Mouse (Mus musculus) thymus, adult 18-20 months (tissue): ENCODE results near the gene Cacna1a.

Source experiments
- DNase-seq, 2 experiments: peaks; one replicate each; pipeline ENCODE4 v3.0.0; 2022; ENCODE audit warnings: mixed read lengths in 2 of 2

Gene Cacna1a

DNA sequence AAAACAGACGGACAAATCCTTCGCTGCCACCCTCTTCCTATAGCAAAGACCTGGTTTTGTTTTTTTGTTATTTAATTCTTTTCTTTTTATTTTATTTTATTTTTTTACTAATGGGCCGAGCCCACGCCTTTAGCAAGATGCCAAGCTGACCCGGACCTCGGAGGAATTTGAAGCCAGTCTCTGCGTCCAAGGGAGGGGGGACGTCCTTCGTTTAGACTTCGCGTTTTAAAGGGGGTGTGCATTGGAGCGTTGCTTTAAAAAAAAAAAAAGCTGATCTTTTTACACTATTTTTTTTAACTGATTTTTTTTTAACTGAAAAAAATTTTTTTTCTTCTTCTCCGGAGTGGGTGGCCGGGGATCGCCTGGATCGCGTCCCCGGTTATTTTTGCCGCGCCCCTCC is 26.7 kb downstream of the Cacna1a start:
- no peak for DNase-seq

DNA sequence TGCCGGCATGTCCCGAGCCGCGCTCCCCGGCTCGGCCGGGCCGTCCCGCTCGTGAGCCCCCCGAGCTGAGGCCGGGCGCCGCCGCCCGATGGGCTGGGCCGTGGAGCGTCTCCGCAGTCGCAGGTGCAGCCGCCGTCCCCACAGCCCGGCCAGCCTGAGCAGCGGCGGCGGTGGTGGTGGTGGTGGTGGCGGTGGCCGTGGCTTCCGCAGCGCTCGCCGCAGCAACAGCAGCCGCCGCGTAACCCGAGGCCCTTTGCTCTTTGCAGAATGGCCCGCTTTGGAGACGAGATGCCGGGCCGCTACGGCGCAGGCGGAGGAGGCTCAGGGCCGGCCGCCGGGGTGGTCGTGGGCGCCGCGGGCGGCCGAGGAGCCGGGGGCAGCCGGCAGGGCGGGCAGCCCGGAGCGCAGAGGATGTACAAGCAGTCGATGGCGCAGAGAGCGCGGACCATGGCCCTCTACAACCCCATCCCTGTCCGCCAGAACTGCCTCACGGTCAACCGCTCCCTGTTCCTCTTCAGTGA is 27.2 kb downstream of the Cacna1a start:
- DNase-seq: no peak

DNA sequence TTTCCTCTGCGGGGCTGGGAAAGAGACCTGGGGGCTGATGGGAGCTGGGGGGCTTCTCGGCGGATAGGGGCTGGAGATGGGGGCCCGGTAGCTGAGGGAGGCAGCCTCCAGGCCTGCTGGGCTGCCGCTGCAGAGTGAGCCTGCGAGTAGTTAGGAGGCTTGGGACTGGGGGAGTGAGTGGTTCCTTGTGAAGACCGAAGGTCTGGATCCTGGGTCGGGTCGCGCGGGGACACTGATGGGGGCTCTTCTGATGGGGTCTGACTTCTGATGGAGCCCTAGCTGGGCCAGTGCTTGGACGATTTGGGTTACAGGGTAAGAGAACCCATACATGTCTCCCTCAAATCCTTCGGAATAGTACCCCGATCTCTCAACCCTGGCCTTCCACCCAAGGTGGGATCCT is 27.8 kb downstream of the Cacna1a start:
- no peak for DNase-seq

DNA sequence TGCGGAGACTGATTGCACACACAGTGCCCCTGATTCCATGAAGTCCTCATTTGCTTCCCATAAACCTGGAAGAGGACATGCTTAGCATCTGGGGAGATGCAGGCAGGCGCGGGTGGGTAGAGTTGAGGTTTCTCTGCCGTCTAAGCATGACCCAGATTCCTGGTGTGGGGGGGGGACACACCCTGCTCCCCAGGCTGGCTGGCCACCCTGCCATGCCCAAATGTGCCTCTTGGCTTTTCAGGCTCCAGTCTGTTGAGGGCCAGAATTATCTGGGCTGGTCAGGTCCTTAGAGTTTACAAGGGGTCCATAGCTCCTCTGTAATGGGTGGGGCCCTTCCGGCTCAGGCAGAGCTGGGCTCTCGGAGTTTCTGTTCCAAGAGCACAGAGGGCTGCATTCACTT is 28.7 kb downstream of the Cacna1a start:
- DNase-seq: no peak

DNA sequence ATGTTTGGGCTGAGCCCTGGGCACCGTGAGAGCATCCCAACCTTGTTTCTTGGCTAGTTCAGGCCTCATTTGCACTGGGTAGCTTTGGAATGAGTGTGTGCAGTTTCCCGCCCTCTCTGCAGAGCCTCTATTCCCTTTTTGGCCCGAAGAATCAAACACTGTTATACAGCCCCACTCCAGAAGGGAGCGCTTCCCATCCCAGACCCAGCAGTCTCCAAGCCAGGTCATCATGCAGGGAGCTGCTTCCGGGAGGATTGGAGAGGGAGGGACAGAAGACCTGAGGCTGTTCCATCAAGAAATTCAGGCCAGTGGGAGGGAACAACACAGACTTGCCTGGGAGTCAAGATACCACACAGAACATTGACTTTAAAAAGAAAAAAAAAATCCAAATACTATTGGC is 29.6 kb downstream of the Cacna1a start:
- DNase-seq: no peak

DNA sequence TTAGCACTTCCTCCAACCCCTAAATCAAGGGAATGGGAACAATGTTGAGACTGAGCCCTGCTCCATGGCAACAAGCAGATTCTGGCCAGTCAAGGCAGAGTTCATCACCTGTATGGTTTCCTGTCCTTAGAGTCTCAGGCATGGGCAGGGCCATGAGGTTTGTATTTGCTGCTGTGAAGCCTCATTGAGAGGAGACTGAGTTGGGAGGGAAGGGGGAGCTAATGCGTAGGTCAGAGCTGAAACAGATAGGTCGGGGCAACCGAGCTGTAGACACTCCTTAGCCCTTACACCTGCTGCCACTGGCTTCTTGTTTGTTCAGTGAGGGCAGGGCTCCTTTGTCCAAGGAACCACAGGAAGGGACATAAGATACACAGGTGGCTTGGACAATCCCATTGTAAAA is 36.2 kb downstream of the Cacna1a start:
- no peak for DNase-seq

DNA sequence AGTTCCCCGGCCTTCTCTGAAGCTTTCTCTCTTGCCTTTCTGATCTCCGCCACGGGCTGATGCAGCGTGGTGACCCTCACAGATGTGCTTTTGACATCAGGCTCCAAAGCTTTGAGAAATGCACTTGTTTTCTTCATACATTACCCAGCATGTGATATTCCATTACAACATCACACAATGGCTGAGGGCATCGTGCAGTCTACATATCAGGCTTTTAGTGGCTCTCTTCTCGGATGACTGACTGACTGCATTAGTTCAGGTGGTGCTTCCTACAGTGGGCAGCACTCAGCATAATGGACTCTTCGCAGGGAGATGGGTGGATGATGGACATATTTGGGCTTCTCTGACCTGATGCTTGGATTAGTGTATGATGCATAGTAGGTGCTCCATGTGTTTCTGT is 37.8 kb downstream of the Cacna1a start:
- no peak for DNase-seq

DNA sequence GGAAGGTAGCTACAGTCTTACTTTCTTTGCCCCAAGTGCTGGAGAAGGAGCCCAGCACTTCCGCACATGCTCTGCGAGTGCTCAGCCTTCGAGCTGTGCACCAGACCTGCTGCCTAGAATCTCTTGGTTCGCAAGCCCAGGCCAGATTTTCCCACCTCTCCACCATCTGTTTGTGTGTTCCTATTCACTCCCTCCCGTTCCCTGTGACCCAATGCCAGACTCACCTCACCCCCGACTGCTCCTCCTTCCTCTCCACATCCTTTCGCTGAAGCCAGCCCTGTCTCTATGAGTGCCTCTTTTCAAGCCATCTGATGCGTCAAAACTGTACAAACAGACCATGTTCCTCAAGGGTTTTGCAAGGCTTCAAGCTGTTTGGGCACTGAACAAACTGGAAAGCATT is 38.3 kb downstream of the Cacna1a start:
- DNase-seq: no peak

DNA sequence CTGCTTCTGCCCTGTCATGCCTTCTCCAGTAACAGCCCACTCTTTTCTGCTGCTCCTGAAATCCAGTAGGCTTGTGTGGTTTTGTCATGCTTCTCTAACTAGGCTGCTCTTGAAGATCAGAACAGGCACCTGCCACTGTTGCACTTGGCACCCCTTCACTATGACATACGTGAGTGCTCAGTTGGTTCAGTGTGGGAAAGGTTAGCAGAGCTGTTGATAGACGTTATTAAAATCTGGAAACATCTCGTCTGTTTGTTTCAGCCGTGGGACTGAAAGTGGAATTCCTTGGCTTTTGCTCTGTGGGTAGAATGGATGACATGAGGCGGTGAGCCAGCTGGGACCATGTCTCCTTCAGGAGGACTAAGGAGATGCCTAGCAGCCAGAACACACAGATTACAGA is 39.8 kb downstream of the Cacna1a start:
- DNase-seq: no peak

DNA sequence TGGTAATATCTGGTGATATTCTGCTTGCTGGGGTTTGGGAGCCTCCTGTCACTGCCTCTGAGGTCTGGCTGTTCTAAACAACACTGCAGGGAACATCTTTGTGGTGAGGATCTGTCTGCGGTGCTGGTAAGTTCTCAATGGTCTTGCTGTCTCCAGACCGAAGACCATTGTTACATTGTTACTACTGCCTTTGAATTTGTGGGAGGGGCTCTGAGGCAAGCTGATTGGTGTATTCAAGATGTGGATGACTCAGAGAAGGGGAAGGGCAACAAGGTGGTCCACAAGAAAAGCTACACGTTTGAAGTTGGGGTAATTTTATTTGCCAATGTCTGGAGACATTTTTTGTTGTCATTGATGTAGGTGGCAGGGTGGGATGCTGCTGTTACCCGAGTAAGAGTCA is 40.8 kb downstream of the Cacna1a start:
- no peak for DNase-seq

DNA sequence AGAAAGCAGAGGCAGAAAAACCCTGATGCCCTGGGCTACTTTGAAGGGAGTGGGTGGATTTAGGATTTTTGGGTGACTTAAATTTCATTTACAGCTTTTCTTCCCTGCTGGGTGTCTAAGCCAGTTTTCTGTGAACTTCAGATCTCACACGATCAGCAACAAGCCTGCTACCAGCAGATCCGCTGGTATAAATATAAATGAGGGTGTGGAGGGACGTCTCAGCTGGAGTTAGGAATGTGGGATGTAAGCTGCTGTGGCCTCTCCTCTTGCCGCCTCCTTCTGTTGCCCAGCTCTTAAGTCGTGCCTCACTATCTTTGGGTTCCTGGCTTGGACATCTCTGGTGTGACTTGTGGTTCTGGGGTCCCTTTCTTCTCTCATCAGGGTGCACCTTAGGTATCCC is 41.3 kb downstream of the Cacna1a start:
- DNase-seq: no peak

DNA sequence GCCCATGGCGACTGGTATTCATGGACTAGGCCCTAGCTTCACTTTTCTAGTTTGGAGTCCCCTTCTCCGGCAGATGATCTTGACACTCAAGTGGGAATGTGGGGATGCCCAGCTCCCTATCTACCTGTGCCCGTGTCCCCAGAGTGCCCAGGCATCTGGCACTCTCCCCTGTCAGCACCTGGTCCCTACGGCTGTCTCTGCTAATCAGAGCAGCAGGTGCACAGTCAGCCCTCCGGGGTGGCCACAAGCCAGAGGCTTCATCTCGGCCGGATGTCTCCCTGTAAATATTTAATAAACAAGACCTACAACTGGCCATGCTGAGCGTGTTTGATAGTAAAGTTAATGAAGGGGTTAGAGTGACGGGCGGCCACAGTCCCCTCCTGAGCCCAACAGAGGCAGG is 47.1 kb downstream of the Cacna1a start:
- no peak for DNase-seq

DNA sequence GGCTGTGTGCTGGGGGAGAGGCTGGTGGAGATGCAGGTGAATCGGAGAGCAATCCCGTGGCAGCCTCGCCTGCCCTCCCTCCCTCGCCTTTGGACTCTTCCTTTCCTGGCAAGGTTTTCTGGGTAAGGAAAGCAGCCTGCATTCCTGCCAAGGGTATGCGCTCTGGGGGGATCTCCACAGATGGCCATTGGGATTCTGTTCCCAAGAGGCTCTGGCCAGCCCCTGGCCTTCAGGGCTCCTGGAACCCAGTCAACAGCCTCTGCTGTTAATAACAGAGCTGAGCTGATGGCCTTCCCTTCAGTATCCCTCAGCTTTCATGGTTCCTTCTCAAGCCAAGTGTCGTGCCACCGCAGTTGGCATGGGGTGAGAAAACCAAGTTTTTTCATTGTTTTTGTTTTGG is 51.6 kb downstream of the Cacna1a start:
- no peak for DNase-seq

DNA sequence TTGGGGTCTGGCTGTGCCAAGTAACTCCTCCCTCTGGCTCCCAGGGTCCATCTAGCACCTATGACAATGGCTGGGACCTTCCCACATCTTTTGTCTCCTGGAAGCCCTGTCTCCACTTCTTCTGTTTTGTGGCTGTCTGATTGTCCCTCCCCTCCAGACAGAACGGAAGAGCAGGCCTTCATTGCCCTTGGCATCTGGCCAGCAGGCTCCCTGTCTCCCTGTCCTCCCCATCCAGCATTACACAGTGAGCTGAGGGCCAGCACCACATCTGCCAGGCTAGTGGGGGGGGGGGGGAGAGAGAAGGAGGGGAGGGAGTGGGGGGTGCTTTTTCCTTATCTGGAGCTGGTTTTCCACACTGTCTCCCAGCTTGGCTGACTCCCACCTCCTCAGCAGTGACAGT is 53.8 kb downstream of the Cacna1a start:
- DNase-seq: no peak

DNA sequence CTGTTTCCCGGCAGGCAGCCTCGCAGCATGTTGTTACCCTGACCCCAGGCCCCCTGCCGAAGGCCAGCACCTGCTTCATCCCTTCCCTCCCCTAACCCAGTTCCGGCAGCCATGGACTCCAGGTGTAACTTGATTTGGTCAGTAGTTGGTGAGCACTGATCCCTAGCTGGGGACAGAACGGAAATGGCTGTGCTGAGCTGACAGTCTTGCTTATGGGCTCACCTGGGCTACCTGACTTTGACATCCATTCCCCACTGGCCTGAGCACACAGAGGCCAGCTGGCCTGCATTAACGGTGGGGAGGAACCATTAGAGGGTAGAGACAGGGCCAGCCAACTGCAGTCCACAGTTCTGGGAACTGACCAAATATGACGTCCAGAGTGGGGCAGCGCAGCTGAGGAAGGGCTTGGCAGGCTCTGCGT is 58.3 kb downstream of the Cacna1a start:
- DNase-seq: no peak

DNA sequence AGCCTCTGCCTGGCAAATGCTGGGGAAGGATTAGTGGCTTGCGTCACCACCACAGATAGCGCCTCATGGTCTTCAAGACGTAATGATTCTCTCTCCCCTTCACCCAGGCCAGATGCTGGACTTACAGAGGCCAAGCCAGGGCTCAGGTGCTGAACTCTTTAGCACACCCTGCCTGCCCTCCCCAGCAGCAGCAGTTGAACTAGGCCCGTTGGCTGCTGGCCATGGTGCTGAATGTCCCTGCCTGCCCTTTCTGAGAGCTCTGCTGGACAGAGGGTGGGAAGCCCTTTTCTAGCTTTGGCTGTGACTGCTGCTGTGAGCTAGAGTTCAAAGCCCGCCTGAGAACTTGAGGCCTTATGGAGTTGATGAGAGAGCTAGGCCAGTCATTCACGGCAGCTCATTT is 66.3 kb downstream of the Cacna1a start:
- DNase-seq: no peak

DNA sequence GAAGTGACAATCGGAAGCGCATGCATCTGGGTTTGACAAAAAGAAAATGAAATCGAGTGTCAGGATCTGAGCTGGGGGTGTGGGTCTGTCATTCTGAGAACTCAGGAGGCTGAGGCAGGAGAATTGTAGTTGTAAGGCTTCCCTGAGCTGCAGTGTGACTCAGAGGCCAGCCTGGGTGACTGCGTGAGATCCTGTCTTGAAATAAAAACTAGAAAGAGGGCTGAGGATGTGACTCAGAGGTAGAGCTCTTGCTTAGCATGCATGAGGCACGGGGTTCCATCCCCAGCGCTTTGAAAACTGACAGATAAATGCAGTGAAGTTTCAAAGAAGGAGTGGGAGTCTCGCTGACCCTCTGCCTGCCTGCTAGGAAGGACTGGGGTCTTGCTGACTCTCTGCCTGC is 70.6 kb downstream of the Cacna1a start:
- no peak for DNase-seq

DNA sequence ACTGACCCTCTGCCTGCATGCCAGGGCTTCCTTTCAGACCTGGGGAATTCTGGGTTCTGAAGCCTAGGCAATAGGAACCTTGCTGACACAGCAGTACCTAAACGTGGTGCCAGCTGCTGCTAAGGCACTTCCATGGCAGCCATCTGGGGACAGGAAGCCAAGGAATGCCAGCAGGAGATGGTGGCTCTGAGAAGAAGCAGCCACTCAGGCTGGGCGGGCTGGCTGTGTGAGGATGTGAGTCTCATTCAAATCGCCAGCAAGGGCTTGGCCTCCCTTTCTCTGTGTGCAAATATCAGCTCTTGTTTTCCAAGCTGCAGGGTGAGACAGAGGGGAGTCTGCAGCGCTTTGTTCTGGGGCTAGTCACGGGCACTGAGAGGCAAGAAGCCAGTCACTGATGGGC is 71.0 kb downstream of the Cacna1a start:
- DNase-seq: no peak

DNA sequence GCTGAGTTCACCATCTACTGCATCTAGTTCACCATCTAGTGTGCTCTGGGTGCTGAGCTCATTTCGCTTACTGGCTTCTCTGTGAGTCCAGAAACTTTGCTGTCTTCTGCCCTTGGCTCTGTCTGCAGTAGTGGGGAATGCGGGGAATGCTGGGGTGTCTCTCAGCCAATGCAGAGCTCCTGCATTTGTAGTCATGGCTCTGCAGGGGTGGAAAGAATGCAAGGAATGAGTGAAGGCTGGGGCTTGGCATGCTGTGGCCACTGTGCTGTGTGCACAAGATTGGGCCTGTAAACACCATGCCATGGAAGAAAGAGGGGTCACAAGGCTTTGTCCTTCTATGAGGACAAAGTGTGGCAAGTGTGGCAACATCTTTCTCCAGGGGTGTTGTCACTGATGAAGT is 72.5 kb downstream of the Cacna1a start:
- no peak for DNase-seq

DNA sequence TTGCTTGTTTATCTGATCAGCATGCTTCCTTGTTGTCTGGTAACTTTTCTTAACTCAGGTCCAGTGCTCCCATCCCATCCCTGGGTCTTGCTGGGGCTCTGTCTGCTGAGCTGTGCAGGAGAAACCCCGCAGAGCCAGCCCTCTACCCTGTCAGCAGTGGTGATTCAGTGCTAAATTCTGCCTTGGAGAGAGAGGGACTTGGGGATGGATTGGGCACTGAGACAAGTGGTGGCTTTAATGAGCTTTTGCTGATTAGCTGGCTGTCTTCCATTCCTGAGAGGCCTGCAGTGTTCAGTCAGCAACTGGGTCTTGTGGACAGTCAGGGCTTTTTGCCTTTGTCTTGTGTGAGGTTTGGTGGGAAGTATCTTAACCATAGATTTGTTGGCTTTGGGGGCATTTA is 78.7 kb downstream of the Cacna1a start:
- no peak for DNase-seq

DNA sequence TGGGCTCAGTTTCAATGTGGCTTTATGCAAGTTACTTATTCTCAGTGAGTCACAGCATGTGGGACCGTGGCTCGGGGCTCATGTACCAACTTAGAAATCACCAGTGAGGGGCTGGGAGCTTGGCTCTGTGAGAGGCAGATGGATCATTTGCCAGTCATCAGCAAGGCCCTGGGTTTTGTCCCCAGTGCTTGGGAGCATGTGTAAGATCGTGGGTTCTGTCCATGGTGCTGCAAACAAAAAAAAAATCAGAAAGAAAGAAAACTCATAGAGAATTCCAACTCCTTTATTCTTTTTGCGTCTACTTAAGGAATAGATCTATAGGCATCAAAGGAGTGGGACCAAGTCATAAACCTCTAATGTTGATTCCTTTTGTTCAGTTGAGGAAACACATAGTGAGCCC is 80.8 kb downstream of the Cacna1a start:
- no peak for DNase-seq

DNA sequence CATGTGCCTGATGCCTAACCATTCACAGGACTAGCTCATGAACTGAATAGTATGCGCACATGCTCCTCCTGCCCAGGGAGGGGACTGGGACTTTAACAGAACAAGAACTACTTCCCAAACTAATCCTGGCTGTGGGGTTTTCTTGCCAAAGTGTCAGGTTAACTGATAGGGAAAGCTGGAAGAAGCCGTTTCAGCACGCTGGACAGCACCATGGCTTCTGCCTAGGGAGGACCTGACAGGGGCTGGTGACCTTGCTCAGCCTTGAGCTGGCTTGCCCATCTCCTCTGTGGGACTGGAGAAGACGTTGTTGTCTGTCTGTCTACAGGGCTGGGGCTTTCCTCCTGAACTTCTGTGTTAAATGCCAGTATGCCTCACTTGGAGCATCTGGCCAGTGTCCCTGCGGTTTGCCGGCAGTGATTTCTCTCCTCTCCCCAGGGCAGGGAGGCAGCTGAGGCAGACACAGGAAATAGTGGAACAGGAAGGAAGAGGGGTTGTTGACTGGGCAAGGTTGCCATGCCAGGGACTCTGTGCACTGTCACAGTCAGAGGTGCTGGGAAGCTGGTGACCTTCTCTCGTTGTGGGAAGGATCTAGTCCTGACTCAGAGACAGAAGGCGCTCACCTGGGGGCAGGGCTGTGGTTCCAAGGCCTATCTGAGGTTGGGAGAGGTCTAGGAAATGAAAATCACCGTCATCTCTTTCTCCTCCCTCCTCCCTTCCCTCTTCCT is 83.2 kb downstream of the Cacna1a start:
- no peak for DNase-seq

DNA sequence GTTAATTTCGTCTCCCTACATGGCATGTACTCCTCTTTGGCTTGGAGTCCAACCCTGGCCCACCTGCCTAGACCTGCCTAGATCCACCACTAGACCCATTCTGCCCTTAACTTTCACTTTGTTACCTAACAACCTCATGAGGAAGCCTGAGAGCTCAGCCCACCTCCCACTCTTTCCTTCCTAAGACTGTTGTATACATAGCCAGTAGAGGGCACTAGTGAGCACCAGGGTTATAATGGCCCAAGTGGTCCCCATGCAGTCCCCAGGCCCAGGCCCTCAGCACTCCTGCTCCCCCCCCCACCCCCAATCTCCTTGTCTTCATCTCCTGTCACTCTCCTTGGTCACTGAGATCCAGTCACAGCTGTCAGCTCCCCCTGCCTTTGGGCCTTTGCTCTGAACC is 86.2 kb downstream of the Cacna1a start:
- no peak for DNase-seq

DNA sequence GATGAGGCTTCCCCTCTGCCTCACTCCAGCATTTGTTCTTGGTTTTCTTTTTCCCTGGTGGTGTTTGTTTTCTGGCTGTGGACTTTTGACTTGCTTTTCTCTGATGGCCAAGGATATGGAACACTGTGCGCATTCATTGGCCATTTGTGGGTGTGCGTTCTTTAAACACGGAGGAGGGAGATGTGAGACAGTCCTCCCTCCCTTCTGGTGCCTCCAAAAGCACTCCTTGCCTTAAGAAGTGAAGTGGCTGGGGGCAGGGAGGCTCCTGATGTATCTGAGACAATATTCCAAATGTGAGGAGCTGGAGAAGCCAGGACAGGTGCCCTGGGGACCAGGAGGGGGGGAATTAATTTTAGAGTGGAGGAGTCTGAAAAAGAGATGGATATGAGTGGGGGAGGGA is 89.1 kb downstream of the Cacna1a start:
- no peak for DNase-seq

DNA sequence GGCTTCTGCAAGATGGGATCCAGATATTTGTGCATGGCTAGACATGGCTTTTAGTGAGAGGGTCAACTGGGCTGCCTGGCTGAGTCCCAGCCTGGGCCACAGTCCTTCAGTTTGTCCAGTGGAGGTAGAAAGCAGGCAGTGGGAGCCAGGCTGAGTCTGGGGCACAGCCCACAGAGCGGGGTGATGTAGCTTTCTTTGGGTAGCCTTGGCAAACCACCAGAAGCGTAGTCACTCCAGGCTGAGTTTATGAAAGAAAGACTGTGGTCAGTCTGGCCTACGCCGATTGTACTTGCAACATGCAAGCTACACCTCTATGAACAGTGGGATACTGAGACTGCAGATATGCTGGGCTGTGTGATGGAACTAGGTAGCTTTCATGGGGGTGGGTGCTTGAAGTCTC is 94.8 kb downstream of the Cacna1a start:
- no peak for DNase-seq
